Mouse (Mus musculus): ENCODE results near the gene Selenow. TPM values are rescaled to one million over a fixed set of nuclear protein-coding genes. Genes with fewer than 3 reads are reported as not detected.

Selenow gene
- total RNA-seq (2014; rRNA removed), result 501 and 566 TPM in 2 replicates
- polyA plus RNA-seq (2015; fragmentation: Nextera tagmentation; extraction: Ambion mirVana), result 1,894 and 2,002 TPM in 2 replicates

- H3K27ac ChIP-seq, result peak within 1 kb of the TSS; percentile 90
- no peaks in the 10 kb centered on the region for H3K9me3 ChIP-seq (ENCODE audit: low read length)
- H3K9ac ChIP-seq (replicated peaks; ENCODE audit: low read length), result peak within 1 kb of the TSS; percentile 84
- ATAC-seq (peak; percentile 97), DNase-seq (ENCODE audit: low spot score) (peak; percentile 96)
- TF ChIP-seq CTCF (IDR thresholded peaks at IDR 0.05; ENCODE audit: low read depth), result no peak
- H3K4me1 ChIP-seq (ENCODE audit: insufficient read depth, low read length), result peaks cover 14% of the 10 kb centered on the region
- H3K4me3 ChIP-seq (ENCODE audit: low read length), result peak within 1 kb of the TSS; percentile 80
- peaks cover 6% of the 10 kb centered on the region; the same call in 1 of the 2 replicates for H3K36me3 ChIP-seq (ENCODE audit: insufficient read depth, low read length)
- peak within 1 kb of the TSS; percentile 86 for H3K4me2 ChIP-seq (ENCODE audit: low read depth, low read length)
- no peaks in the 10 kb centered on the region for H3K27me3 ChIP-seq (ENCODE audit: insufficient read depth, low read length)
- 1% methylated on average over 33 of the region's 33 CpGs for WGBS
Measured at GRCm38 (mm10) chr7:15922220-15922773, at the start of gene Selenow. Selenow (minus strand) TSS chr7:15922402.

- Histone ChIP-seq H3K27ac (no peak overlapping the region), H3K36me3 (ENCODE audit: insufficient read depth, low read length) (peaks cover 26% of the 10 kb centered on the region), H3K4me3 (ENCODE audit: low read length) (no peak overlapping the region), H3K27me3 (ENCODE audit: insufficient read depth, low read length) (no peaks in the 10 kb centered on the region), H3K9ac (replicated peaks; ENCODE audit: low read length) (no peak overlapping the region), H3K9me3 (ENCODE audit: low read length) (no peaks in the 10 kb centered on the region), H3K4me2 (ENCODE audit: low read depth, low read length) (no peak overlapping the region), H3K4me1 (ENCODE audit: insufficient read depth, low read length) (no peaks in the 10 kb centered on the region)
- TF ChIP-seq CTCF (IDR thresholded peaks at IDR 0.05; ENCODE audit: low read depth), result peak; percentile 26; the same call in 1 of the 2 replicates
- ATAC-seq (no peak), DNase-seq (ENCODE audit: low spot score) (no peak)
- WGBS, result 81% methylated on average over 3 of the region's 3 CpGs
Measured at GRCm38 (mm10) chr7:15969674-15970073, 47.5 kb upstream of the Selenow start.

GRCm38 (mm10) chr7:15968322-15968721 is 46.1 kb upstream of the Selenow start:
- H3K4me3 ChIP-seq (ENCODE audit: low read length), result no peak overlapping the region
- no peak overlapping the region for H3K4me2 ChIP-seq (ENCODE audit: low read depth, low read length)
- no peaks in the 10 kb centered on the region for H3K27me3 ChIP-seq (ENCODE audit: insufficient read depth, low read length)
- ATAC-seq (no peak), DNase-seq (ENCODE audit: low spot score) (no peak)
- no peak overlapping the region for H3K27ac ChIP-seq
- no peak overlapping the region for H3K9ac ChIP-seq (replicated peaks; ENCODE audit: low read length)
- TF ChIP-seq CTCF (IDR thresholded peaks at IDR 0.05; ENCODE audit: low read depth), result no peak
- H3K4me1 ChIP-seq (ENCODE audit: insufficient read depth, low read length), result no peaks in the 10 kb centered on the region
- H3K9me3 ChIP-seq (ENCODE audit: low read length), result no peaks in the 10 kb centered on the region
- 86% methylated on average over 8 of the region's 8 CpGs for WGBS
- peaks cover 19% of the 10 kb centered on the region for H3K36me3 ChIP-seq (ENCODE audit: insufficient read depth, low read length)

- ATAC-seq, result peak; percentile 72
- peak within 1 kb of the TSS; percentile 55 for H3K4me2 ChIP-seq (ENCODE audit: low read depth, low read length)
- H3K9me3 ChIP-seq (ENCODE audit: low read length), result no peaks in the 10 kb centered on the region
- DNase-seq (ENCODE audit: low spot score), result peak; percentile 69
- no peak within 1 kb of the TSS for H3K27ac ChIP-seq
- H3K9ac ChIP-seq (replicated peaks; ENCODE audit: low read length), result 0 out of 2 replicates have a peak within 1 kb of the TSS, but pooled peaks have one; percentile 24
- H3K4me3 ChIP-seq (ENCODE audit: low read length), result peak within 1 kb of the TSS; percentile 30
- peak; percentile 72 for TF ChIP-seq CTCF (IDR thresholded peaks at IDR 0.05; ENCODE audit: low read depth)
- no peaks in the 10 kb centered on the region for H3K4me1 ChIP-seq (ENCODE audit: insufficient read depth, low read length)
- 2% methylated on average over 19 of the region's 22 CpGs for WGBS
- H3K27me3 ChIP-seq (ENCODE audit: insufficient read depth, low read length), result no peaks in the 10 kb centered on the region
- H3K36me3 ChIP-seq (ENCODE audit: insufficient read depth, low read length), result peaks cover 10% of the 10 kb centered on the region
Measured at GRCm38 (mm10) chr7:15967312-15967711, 45.1 kb upstream of the Selenow start, which contains the start of gene Ehd2. Ehd2 (minus strand) TSS chr7:15967567.

DNA sequence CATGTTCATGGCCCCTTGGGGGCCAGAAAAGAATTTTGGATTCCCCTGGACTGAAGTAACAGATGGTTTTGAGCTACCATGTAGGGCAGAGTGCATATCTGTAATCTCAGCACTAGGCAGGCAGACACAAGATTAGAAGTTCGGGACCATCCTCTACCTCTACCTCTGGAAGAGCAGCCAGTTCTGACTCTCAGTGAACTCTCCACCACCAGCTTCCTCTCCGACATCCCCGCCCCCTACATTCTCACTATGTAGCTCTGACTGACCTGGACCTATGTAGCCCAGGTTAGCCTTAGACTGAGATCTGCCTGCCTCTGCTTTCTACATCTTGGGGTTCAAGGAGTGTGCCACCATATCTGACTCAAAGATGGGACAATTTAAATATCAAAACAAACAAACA is 44.3 kb upstream of the Selenow start:
- peaks cover 2% of the 10 kb centered on the region for H3K36me3 ChIP-seq (ENCODE audit: insufficient read depth, low read length)
- H3K4me3 ChIP-seq (ENCODE audit: low read length), result no peak overlapping the region
- no peak overlapping the region for H3K27ac ChIP-seq
- H3K9me3 ChIP-seq (ENCODE audit: low read length), result no peaks in the 10 kb centered on the region
- TF ChIP-seq CTCF (IDR thresholded peaks at IDR 0.05; ENCODE audit: low read depth), result no peak
- DNase-seq (ENCODE audit: low spot score) (no peak), ATAC-seq (no peak)
- peak overlapping the region; percentile 55; the same call in 1 of the 2 replicates for H3K4me2 ChIP-seq (ENCODE audit: low read depth, low read length)
- WGBS, result 80% methylated on average over 3 of the region's 3 CpGs
- no peak overlapping the region for H3K9ac ChIP-seq (replicated peaks; ENCODE audit: low read length)
- H3K4me1 ChIP-seq (ENCODE audit: insufficient read depth, low read length), result no peaks in the 10 kb centered on the region
- H3K27me3 ChIP-seq (ENCODE audit: insufficient read depth, low read length), result no peaks in the 10 kb centered on the region

DNA sequence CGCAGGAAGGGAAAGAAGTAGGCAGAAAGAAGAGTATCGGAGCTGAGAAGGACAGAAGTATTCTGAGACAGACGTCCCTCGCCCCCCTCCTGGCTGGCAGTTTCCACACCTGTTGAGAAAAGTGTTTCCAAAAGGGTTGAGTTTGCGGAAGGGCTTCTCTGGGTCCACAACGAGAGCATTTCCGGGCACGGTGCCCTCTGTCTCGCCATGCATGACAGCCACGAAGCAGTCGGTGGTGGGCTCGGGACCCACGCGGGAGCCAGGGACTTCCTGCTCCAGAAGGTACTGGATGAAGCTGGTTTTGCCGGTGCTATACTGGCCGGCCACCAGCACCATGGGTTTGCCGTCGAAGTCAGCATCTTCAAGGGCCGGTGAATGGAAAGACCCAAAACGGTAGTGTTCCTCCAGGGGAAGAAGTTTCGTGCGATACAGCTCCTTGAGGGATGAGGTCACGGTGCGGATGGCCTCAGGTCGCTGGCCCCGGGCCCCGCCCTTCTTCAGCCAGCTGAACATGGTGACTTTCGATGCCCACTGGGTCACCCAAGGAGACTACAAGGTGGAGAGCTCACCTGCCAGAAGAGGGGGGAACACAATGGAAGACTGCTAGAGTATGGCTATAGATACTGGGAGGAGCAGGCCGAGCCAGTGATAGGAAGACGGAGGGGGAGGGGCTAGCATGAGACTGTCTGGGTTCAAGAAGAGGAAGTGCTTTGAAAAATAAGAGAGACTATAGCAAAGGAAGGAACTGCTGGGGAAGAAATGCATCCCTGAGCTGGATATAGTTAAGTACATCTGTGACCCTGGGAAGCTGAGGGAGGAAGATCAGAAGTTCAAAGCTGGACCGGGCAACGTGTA is 41.8 kb upstream of the Selenow start:
- no peak overlapping the region for H3K4me3 ChIP-seq (ENCODE audit: low read length)
- ATAC-seq (no peak), DNase-seq (ENCODE audit: low spot score) (no peak)
- TF ChIP-seq CTCF (IDR thresholded peaks at IDR 0.05; ENCODE audit: low read depth), result no peak
- no peaks in the 10 kb centered on the region for H3K27me3 ChIP-seq (ENCODE audit: insufficient read depth, low read length)
- WGBS, result 82% methylated on average over 32 of the region's 32 CpGs
- H3K4me2 ChIP-seq (ENCODE audit: low read depth, low read length), result no peak overlapping the region
- H3K9ac ChIP-seq (replicated peaks; ENCODE audit: low read length), result no peak overlapping the region
- H3K4me1 ChIP-seq (ENCODE audit: insufficient read depth, low read length), result no peaks in the 10 kb centered on the region
- H3K9me3 ChIP-seq (ENCODE audit: low read length), result no peaks in the 10 kb centered on the region
- no peak overlapping the region for H3K27ac ChIP-seq
- no peaks in the 10 kb centered on the region for H3K36me3 ChIP-seq (ENCODE audit: insufficient read depth, low read length)

Measured in hindbrain, postnatal 0 days (tissue).